Mouse (Mus musculus) cerebellum, adult 2 months (tissue): ENCODE data around the gene 5730596B20Rik.

Experiments used
- CTCF ChIP-seq: fragments of 200-500 bp; IDR thresholded peaks from 2 replicates; pipeline ENCODE4 v1.5.1; 2011; ENCODE audit warnings: low read depth, mild to moderate bottlenecking, control low read depth, low read length, moderate library complexity, borderline replicate concordance; ENCODE audit not compliant: insufficient read depth
- POLR2A ChIP-seq: fragments of 200-500 bp; IDR thresholded peaks from 2 replicates; pipeline ENCODE4 v1.6.1; 2011; ENCODE audit warnings: low read length, control low read depth, borderline replicate concordance; ENCODE audit not compliant: insufficient read depth

DNA sequence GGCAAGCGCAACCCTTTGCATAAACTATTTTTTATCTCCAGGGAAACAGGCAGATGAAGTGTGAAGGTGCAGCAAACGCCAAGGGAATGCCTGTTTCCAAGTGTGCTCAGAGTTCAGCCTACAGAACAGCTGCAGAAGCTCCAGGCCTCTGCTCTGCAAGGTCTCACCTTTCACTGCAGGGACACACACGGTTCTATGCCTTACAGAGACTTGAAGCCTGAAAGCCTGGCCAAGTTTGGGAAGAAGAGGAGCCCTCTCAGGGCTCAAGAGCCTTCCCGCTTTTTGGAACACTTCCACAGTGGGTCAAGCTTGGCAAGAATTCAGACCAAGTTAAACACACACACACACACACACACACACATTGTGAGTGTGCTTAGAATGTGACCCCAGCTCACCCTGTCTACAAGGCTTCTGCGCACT lies 11.9 kb downstream of the 5730596B20Rik start:
- TF ChIP-seq CTCF (no peak), POLR2A (no peak)
